Comparison of ENCODE assay signal across 8 mouse cellular contexts in the genomic region with DNA sequence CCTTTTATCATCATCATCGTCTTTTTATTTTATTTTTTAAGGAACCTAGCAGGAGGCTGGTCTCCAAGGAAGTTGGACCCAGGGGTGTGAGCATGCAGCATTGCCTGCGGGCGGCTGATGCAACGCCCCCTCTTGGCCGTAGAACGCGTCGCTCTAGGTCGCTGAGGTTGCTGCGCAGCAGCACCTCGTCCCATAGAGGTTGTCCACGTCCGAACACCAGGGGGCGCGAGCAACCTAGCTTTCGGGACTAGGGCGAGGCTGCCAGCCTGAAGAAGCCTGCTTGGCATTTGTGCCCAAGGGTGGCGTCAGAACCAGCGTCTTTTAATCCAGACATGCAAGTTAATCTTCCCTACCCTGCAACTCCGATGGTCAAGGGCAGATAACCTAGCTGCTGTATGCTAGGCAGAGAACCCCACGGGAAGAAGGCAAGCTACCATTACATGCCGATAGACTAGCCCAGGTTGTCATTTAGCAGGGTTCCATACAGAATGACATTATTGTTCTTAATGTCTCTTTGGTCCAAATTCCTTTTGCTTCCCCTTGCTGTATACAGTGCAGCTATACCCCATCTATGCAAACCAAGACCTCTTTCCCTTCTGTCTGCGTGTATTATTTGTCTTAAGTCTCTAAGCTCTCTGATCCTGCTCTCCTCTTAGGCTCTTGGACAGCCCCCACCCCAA. TPM values are rescaled to one million over a fixed set of nuclear protein-coding genes. Genes with fewer than 3 reads are reported as not detected.
A peak's percentile ranks its signal among the peaks of the same experiment; 100 is the strongest.
DNase-seq lines count a peak whose midpoint lies in the region; ATAC-seq and TF ChIP-seq lines count a peak whose summit lies in the region.

No protein-coding gene starts in this region.

- H3K9ac ChIP-seq in forebrain, embryonic 16.5 days (replicated peaks; ENCODE audit: low read depth, low read length) = 0 out of 2 replicates have a peak overlapping the region, but pooled peaks have one; percentile 32
- no peak overlapping the region for H3K9ac ChIP-seq in neural tube, embryonic 14.5 days (replicated peaks; ENCODE audit: low read depth, low read length)

- peak; percentile 22; the same call in 1 of the 2 replicates for ATAC-seq in G1E (ENCODE audit: extremely low read depth, insufficient number of reproducible peaks, low FRiP score, poor library complexity, severe bottlenecking)
- ATAC-seq in forebrain, embryonic 16.5 days = peak; percentile 85
- peak; percentile 86 for ATAC-seq in neural tube, embryonic 14.5 days (ENCODE audit: low read depth)

- peak; percentile 48; the same call in 1 of the 2 replicates for TF ChIP-seq CTCF in G1E (IDR thresholded peaks at IDR 0.05; ENCODE audit: low read depth, low read length)
- TF ChIP-seq CTCF in testis, adult 2 months (IDR thresholded peaks at IDR 0.05; ENCODE audit: control insufficient read depth, insufficient read depth, insufficient replicate concordance, low read depth, low read length) = peak; percentile 88; the same call in 1 of the 2 replicates

- H3K27ac ChIP-seq in forebrain, embryonic 16.5 days (ENCODE audit: low read length) = no peak overlapping the region
- peak overlapping the region; percentile 3; the same call in 1 of the 2 replicates for H3K27ac ChIP-seq in neural tube, embryonic 14.5 days (ENCODE audit: low read depth, low read length)
- peak overlapping the region; percentile 52; the same call in 1 of the 2 replicates for H3K27ac ChIP-seq in testis, adult 2 months (ENCODE audit: control insufficient read depth, insufficient read depth, low read depth, low read length)

- intact Hi-C loops in heart, postnatal 25 days (cut with DNase I) = loop anchor here (1.0 to 10.0 kb wide), 2 partner anchors 66 to 172 kb away; no protein-coding TSS in a partner anchor

- H3K4me1 ChIP-seq in G1E (ENCODE audit: insufficient read depth, low read depth, low read length) = no peaks in the 10 kb centered on the region
- peaks cover 18% of the 10 kb centered on the region for H3K4me1 ChIP-seq in forebrain, embryonic 16.5 days (replicated peaks; ENCODE audit: control insufficient read depth, insufficient read depth, low read length)
- H3K4me1 ChIP-seq in neural tube, embryonic 14.5 days (ENCODE audit: control insufficient read depth, insufficient read depth, low read length) = 0 out of 2 replicates have a peak, but pooled peaks cover 9% of the 10 kb centered on the region
- H3K4me1 ChIP-seq in testis, adult 2 months (ENCODE audit: control insufficient read depth, insufficient read depth, low read length) = peaks cover 8% of the 10 kb centered on the region

- H3K36me3 ChIP-seq in G1E (replicated peaks) = no peaks in the 10 kb centered on the region
- no peaks in the 10 kb centered on the region for H3K36me3 ChIP-seq in forebrain, embryonic 16.5 days (ENCODE audit: control insufficient read depth, insufficient read depth)
- H3K36me3 ChIP-seq in neural tube, embryonic 14.5 days (ENCODE audit: control insufficient read depth, insufficient read depth, low read length) = no peaks in the 10 kb centered on the region
- H3K36me3 ChIP-seq in testis, adult 2 months (ENCODE audit: control insufficient read depth, insufficient read depth, low read length) = no peaks in the 10 kb centered on the region

- DNase-seq in G1E (ENCODE audit: low spot score) = peak; percentile 65
- peak; percentile 91 to 93 for DNase-seq in cerebellum, adult 18-20 months
- DNase-seq in heart, postnatal 25 days (ENCODE audit: low spot score) = peak; percentile 77
- peak; percentile 95 for DNase-seq in layer of hippocampus, adult 11-12 months (ENCODE audit: low spot score)
- peak; percentile 90 to 95 for DNase-seq in lung, adult 18-20 months

- H3K4me3 ChIP-seq in G1E (ENCODE audit: low read depth, low read length) = no peak overlapping the region
- no peak overlapping the region for H3K4me3 ChIP-seq in forebrain, embryonic 16.5 days (replicated peaks; ENCODE audit: low read length)
- no peak overlapping the region for H3K4me3 ChIP-seq in neural tube, embryonic 14.5 days (ENCODE audit: low read depth, low read length)
- peak overlapping the region; percentile 60 for H3K4me3 ChIP-seq in testis, adult 2 months (ENCODE audit: control insufficient read depth, low read depth, low read length)

- 11% methylated on average over 23 of the region's 23 CpGs for WGBS in forebrain, embryonic 16.5 days
- 12% methylated on average over 23 of the region's 23 CpGs for WGBS in neural tube, embryonic 14.5 days

- no peaks in the 10 kb centered on the region for H3K9me3 ChIP-seq in G1E (replicated peaks)
- no peaks in the 10 kb centered on the region for H3K9me3 ChIP-seq in forebrain, embryonic 16.5 days (ENCODE audit: control insufficient read depth, low read length)
- no peaks in the 10 kb centered on the region for H3K9me3 ChIP-seq in neural tube, embryonic 14.5 days (ENCODE audit: control insufficient read depth, low read length)

- H3K27me3 ChIP-seq in G1E (ENCODE audit: insufficient read depth, low read length) = peaks cover 8% of the 10 kb centered on the region
- H3K27me3 ChIP-seq in forebrain, embryonic 16.5 days (replicated peaks; ENCODE audit: control insufficient read depth, insufficient read depth, low read length) = no peaks in the 10 kb centered on the region
- H3K27me3 ChIP-seq in neural tube, embryonic 14.5 days (ENCODE audit: control insufficient read depth, insufficient read depth, low read length) = no peaks in the 10 kb centered on the region
- no peaks in the 10 kb centered on the region for H3K27me3 ChIP-seq in testis, adult 2 months (ENCODE audit: control insufficient read depth, insufficient read depth, low read length)

- peak overlapping the region; percentile 31 for H3K4me2 ChIP-seq in forebrain, embryonic 16.5 days (ENCODE audit: low read length)
- peak overlapping the region; percentile 26; the same call in 1 of the 2 replicates for H3K4me2 ChIP-seq in neural tube, embryonic 14.5 days (ENCODE audit: low read depth, low read length)

- no peak for TF ChIP-seq POLR2A in testis, adult 2 months (IDR thresholded peaks at IDR 0.05; ENCODE audit: control insufficient read depth, low read depth, low read length)

RNA-seq across cellular contexts. Expression of a gene that starts 31.1 kb away (rescaled TPM):
- total RNA-seq in G1E (2014; fragmentation: Nextera tagmentation) (not detected in 2 replicates), G1E (2017) (0.11 TPM in 1 of 2 replicates, not detected in the other)
- polyA plus RNA-seq in G1E (2012) = not detected in 2 replicates
- polyA plus RNA-seq in forebrain, embryonic 16.5 days (2015; fragmentation: Nextera tagmentation; extraction: Ambion mirVana) = 0.46 and 0.56 TPM in 2 replicates
- 1 to 10 TPM; 1.0 to 1.9 TPM for total RNA-seq in heart, postnatal 25 days (2021)
- 0.81 and 0.91 TPM in 2 replicates for polyA plus RNA-seq in neural tube, embryonic 14.5 days (2014; fragmentation: Nextera tagmentation; extraction: Ambion mirVana)
- polyA plus RNA-seq in testis, adult 2 months (2012; rRNA removed) = 1.5 and 1.7 TPM in 2 replicates

Comparison
In these comparisons a context has a peak if more than half of its experiments do, and no peak if none do; other contexts are left out.
1. ATAC-seq: peak in every context shown above with its lines; median percentile 86 in neural tube, embryonic 14.5 days; 85 in forebrain, embryonic 16.5 days; 22 in G1E.